Mouse (Mus musculus): Measurements from ENCODE around the gene Zic1.

Gene Zic1

GRCm38 (mm10) chr9:91384693-91385560 is 19.3 kb upstream of the Zic1 start:
- DNase-seq (ENCODE audit: low read depth in 2 of 2, low spot score in 2 of 2), result no peak

- no peak for DNase-seq (ENCODE audit: low read depth in 2 of 2, low spot score in 2 of 2)
These were observed 18.5 kb upstream of the Zic1 start for GRCm38 (mm10) chr9:91384136-91384500.

DNA sequence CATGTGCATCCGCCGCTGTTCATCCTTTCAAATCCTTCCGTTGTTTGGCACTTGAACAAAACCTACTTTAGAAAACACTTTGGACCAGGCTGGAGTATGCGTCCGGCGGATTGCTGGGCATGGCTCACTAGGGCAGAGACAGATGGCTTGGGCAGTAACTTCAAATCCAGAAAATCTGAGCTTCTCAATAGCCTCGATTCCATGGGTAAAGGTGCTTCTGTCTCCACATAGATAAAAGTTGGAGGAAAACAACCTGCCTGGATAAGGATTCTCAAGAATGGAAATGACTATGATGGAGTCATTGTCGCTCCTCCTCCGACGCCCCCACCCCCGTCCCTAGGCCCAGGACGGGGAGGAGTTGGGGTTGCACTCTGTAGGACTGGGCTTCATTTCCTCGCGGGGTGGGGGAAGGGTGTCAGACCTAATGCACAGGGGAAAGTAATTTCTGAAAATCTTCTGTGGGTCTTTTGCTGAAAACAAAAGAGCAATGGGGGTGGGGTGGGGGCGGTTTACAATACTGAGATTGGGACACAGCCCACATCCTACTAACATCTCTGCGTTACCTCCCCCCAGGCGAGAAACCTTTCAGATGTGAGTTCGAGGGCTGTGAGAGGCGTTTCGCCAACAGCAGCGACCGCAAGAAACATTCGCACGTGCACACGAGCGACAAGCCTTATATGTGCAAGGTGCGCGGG is 18.0 kb upstream of the Zic1 start:
- no peak for DNase-seq (ENCODE audit: low read depth in 2 of 2, low spot score in 2 of 2)

GRCm38 (mm10) chr9:91382471-91383255 is 17.1 kb upstream of the Zic1 start:
- DNase-seq (ENCODE audit: low read depth in 2 of 2, low spot score in 2 of 2), result no peak

DNA sequence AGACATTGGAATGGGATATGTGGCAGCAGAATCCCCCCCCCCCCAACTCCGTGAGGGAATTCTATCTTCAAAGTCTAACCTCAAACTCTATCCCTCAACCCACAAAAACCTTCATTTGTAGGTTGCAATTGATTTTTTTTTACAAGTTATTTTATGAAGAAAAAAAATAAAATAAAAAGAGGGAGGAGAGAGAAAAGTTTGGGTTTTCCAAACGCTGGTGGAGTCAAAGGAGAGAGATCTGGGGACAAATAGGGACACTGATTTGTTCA is 16.4 kb upstream of the Zic1 start:
- DNase-seq (ENCODE audit: low read depth in 2 of 2, low spot score in 2 of 2), result no peak

DNA sequence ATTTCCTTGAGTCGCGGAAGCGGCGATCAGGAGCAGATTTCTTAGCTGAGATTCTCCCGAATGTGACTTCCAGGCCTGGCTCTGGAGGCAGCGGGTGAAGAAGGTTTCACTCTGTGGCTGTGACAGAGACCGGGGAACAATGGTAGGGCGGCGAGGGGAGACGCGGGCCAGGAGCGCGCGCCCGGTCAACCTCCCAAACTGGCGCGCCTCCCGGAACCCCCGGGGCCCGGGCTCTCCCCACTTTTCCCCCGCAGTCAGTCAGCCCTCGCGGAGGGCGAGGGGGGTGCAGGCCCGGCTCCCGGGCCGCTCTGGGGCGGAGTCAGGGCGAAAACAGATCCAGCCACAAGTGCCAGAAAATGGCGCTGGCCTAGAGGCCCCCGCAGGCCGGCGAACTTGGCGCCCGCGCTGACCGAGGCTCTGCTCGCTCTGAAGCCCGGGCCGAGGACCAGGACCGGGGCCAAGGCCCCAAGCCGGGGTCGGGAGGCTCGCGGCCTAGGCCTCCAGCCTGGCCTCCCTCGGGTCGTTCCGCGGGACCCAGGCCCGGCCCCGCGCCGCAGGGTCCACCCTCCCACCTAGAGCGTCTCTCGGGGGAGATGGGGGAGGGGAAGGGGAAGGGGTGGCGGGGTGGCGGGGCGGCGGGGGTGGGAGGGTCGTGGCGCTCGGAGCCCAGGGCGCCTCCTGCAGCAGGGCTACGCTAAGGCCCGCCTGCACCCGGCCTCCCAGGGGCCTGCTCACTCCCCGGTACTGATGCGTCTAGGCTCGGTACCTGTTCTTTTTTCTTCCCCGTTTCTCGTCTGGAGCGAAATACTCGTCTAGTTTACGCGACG is 15.9 kb upstream of the Zic1 start:
- DNase-seq (ENCODE audit: low read depth in 2 of 2, low spot score in 2 of 2), result no peak

DNA sequence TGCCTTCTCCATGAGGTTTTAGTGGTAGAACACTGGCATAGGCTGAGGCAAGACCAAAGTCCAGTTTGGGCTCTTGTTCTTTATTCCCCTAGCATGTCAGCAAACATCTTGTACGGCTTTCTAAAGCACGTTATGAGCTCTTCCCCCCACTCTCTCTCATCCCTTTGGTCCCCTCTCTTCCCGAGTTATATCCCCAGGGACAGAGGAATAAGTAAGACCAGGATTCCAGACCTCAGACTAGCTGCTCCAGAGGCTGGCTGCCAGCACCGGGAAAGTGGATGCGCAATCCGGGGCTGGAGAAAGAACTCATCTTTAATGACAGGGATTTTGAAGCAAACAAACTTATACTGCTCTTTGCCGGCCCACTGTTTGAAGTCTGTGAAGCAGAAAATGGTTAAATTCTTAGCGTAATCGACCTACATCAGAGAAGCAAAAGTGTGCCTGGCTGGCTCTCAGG is 14.9 kb upstream of the Zic1 start:
- no peak for DNase-seq (ENCODE audit: low read depth in 2 of 2, low spot score in 2 of 2)

- DNase-seq (ENCODE audit: low read depth in 2 of 2, low spot score in 2 of 2), result no peak
These were observed 14.3 kb upstream of the Zic1 start for GRCm38 (mm10) chr9:91379781-91380457.

DNA sequence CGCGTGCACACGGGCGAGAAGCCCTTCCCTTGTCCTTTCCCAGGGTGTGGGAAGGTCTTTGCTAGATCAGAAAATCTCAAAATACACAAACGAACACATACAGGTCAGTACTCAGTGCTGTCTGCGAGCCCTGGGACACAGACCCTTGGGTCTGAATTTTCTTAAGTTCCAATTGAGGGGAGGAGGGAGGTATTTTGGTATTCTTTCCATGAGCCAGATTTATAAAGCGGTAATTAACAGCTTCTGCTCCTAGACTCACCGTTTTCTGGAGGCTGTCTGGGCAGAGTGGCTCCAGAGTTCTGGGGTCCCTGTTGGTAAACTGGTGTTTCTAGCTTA is 13.7 kb upstream of the Zic1 start:
- no peak for DNase-seq (ENCODE audit: low read depth in 2 of 2, low spot score in 2 of 2)

GRCm38 (mm10) chr9:91378411-91379299 is 13.0 kb upstream of the Zic1 start:
- DNase-seq (ENCODE audit: low read depth in 2 of 2, low spot score in 2 of 2), result no peak

DNA sequence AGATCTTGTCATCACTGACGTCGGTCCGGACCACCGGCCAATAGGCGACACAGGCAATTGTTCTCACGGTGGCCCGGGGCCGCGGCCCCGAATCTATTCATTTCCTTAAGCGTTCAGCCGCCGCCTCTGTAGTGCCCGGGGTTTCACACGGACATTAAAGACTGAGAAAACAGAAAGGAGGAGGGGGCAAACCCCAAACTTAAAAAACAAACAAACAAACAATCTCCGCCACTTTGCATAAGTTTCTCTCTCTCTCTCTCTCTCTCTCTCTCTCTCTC is 12.2 kb upstream of the Zic1 start:
- no peak for DNase-seq (ENCODE audit: low read depth in 2 of 2, low spot score in 2 of 2)

- DNase-seq (ENCODE audit: low read depth in 2 of 2, low spot score in 2 of 2), result no peak
These were observed 11.6 kb upstream of the Zic1 start for GRCm38 (mm10) chr9:91377036-91377872.

DNA sequence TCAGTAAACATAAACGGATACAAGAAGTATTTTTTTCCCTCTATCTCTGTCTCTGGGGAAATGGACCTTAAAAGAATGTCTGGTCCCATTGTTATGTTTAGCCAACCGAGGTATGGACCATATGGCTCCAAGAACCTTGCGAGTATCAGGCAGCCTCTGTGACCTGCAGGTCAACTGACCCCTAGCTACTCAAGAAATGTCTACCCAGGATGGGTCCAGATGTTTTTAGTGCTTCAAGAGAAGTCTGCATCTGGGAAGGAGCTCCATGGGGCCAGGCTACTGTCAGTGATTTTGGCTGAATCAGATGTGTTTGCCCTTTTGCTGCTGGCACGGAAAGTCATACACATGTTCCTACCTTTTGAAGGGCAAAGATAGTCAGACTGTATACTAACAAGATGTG is 9.1 kb upstream of the Zic1 start:
- no peak for DNase-seq (ENCODE audit: low read depth in 2 of 2, low spot score in 2 of 2)

DNA sequence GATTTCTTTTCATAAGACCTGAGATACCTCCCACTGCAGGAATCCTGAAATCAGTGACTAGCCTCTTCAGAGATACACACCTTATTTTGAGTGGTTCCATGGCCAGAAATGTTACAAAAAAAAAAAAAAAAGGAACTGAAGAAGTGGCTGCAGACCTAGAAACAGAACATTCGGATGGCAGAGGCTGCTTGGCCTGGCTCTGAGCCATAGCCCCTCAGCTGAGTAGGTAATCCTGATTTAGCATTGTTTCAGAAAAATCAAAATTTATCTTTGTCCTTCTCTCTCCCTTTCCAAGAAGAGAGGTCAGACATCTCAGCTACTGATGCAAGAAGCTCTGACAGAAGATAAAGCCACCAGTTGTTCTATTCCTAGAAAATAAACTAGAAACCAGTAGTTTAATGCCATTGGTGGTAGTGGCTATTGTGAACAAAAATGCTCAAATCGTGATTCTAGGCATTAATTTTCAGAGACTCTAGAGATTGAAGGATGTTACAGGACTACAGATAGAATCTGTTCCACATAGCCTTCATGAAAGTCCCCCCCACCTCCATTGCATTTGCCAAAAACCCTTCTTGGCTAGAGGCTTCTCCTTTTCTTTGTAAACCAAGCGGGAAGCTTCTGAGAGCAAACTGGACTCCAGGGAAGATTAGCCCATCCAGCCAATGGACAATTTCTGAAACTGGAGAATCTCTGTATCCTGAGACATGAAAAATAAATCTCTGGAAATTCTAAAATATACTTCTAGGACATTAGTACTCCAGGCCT is 8.4 kb upstream of the Zic1 start:
- DNase-seq (ENCODE audit: low read depth in 2 of 2, low spot score in 2 of 2), result no peak

GRCm38 (mm10) chr9:91371608-91372007 is 6.0 kb upstream of the Zic1 start:
- no peak for DNase-seq (ENCODE audit: low read depth in 2 of 2, low spot score in 2 of 2)

DNA sequence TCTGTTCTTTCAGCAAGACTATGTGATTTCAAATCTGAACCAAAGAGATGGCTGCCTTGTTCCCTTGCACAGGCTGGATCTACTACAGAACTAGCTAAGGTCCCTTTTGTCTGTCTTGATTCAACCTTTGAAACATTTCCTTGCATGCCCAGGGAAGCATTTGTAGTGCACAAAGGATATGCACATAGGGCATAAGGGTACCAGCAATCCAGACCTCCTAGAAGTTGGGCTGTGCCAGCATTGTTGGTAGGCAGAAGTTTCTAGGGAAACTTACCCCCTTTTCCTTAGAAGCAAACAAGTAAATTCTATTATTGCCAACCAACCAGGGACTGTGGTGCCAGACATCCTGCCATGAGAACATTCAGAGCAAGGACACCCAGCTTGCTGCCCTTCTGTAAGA is 5.4 kb upstream of the Zic1 start:
- no peak for DNase-seq (ENCODE audit: low read depth in 2 of 2, low spot score in 2 of 2)

DNA sequence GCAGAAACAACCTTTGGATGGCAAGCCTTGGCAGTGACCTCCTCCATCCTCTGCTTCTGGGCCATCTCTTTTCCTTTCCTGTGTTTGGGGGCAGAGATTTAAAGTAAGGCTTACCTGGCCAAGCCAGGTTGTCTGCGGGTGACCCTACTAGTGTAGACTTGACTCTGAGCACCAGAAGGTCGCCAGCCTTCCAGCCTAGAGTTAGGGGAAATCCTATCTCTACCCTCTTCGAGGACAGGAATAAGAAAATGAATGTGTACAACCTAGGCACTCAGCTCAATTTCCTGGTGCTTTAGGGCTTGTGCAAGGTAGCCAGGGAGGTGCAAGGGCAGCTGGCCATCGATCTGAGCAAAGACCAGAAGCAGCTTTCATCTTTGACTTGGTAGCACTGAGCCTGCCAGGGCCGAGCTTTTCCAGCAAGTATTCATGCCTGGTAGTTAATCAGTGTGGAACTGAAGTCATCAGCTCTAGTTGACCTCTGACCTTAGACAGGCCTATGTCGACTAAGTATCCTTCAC is 4.6 kb upstream of the Zic1 start:
- no peak for DNase-seq (ENCODE audit: low read depth in 2 of 2, low spot score in 2 of 2)

DNA sequence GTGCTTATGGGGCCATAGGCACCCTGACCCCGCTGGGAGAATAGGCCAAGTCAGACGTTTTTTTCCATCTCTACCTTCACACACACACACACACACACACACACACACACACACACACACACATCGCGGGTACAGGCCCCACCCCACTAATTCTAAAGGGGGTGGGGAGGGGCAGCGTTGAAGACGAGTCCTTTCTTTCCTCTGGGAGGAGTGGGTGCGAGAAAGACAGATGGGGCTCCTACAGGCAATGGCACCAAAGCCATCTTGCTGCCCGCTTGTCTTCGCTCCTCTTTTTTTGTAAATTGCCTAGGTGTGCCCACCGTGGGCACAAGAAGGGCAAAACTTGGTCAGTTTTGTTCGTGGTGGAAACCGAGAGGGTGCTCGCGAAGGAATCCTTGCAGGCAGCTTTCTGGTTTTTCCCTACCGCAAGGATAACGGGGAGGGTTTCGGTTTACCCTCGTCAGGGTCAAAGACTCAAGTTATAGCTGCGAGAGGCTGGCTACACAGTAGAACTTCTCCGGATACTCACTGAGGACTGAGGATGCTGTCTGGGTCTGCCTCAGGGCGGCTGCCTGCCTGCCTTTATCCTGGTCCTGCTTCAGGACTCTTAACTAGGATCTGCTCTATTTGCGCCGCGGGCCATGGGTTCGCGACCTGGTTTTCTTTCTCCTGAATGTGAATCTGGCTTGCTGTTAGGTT is 3.8 kb upstream of the Zic1 start:
- no peak for DNase-seq (ENCODE audit: low read depth in 2 of 2, low spot score in 2 of 2)
